Mouse (Mus musculus): ENCODE data around the gene Trim41. TPM values are rescaled to one million over a fixed set of nuclear protein-coding genes. Genes with fewer than 3 reads are reported as not detected.

Gene Trim41
- polyA plus RNA-seq, 1 experiment from 2014 or later = 5.0 TPM

- Histone ChIP-seq H3K36me3 (peaks cover 59% of the 10 kb centered on the region), H3K4me2 (no peak overlapping the region), H3K27me3 (replicated peaks) (no peaks in the 10 kb centered on the region), H3K4me3 (replicated peaks) (no peak overlapping the region), H3K4me1 (no peaks in the 10 kb centered on the region; the same call in 1 of the 2 replicates), H3K27ac (peak overlapping the region; percentile 54; the same call in 1 of the 2 replicates), H3K9ac (no peak overlapping the region), H3K9me3 (no peaks in the 10 kb centered on the region)
- 62% methylated on average over 16 of the region's 16 CpGs for WGBS
- 0 out of 2 replicates have a peak, but pooled peaks have one; percentile 19 for ATAC-seq (ENCODE audit: insufficient read depth, low FRiP score, low read depth)
Observed at GRCm38 (mm10) chr11:48808737-48809433, 8.3 kb downstream of the Trim41 start.

DNA sequence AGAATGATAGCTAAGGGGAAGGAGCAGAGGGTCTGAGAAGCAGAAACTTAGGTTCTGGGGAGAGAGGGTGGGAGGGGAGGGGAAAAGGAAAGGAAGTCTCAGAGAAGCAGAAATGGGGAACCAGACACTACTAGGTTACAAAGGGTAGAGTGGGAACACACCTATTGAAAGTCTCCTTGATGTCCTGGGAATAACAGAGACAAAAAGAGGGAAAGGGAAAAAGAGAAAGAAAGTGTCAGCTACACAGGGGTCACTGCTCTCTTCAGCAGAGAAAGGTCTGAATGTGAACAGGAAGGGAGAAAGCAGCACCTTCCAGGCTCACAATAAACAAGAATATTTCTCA, 8.9 kb downstream of the Trim41 start:
- Histone ChIP-seq H3K36me3 (peaks cover 64% of the 10 kb centered on the region), H3K27ac (no peak overlapping the region; the same call in 1 of the 2 replicates), H3K27me3 (replicated peaks) (no peaks in the 10 kb centered on the region), H3K4me2 (no peak overlapping the region), H3K4me1 (peaks cover under 1% of the 10 kb centered on the region; the same call in 1 of the 2 replicates), H3K4me3 (replicated peaks) (no peak overlapping the region), H3K9ac (no peak overlapping the region), H3K9me3 (no peaks in the 10 kb centered on the region)
- no peak for ATAC-seq (ENCODE audit: insufficient read depth, low FRiP score, low read depth)

DNA sequence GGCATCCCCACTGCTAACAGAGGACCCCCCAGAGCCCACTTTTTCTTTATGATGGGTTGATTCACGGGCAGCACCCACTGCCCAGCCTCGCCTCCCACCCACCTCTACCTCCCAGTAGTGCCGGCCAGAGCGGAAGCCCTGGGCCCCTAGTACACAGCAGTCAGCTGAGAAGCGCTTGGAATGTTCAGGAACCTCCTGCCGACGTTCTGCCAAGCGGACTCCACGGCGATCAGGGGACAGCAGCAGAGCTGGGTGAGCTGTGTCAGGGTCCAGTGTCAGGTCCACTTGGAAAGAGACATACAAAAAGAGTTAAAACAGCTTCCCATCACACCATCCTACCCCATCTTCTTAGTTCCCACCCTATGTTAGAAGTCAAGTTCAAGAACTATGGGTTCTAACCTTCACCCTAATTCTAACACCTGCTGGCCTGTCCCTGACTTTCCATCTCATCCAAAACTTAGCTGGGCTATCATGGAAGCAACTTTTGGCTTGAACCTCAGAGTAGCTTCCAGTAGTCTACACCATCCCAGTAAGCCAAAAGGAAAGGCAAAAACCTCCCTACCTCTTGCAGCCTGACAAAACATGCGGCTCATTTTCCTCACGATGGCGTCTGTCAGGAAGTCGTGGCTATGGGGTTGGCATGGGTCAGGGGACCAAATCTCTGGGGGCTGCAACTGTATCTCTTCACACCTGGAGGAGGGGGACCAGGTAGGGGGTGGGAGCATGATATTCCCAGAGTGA, 9.4 kb downstream of the Trim41 start:
- 58% methylated on average over 14 of the region's 14 CpGs for WGBS
- no peak for ATAC-seq (ENCODE audit: insufficient read depth, low FRiP score, low read depth)
- Histone ChIP-seq H3K9me3 (no peaks in the 10 kb centered on the region), H3K27ac (no peak overlapping the region; the same call in 1 of the 2 replicates), H3K27me3 (replicated peaks) (no peaks in the 10 kb centered on the region), H3K9ac (no peak overlapping the region), H3K4me2 (no peak overlapping the region), H3K36me3 (peaks cover 70% of the 10 kb centered on the region), H3K4me3 (replicated peaks) (no peak overlapping the region), H3K4me1 (peaks cover 6% of the 10 kb centered on the region)

GRCm38 (mm10) chr11:48806856-48807562, 10.1 kb downstream of the Trim41 start:
- no peaks in the 10 kb centered on the region for H3K27me3 ChIP-seq (replicated peaks)
- H3K4me1 ChIP-seq = peaks cover 11% of the 10 kb centered on the region
- H3K4me3 ChIP-seq (replicated peaks) = no peak overlapping the region
- no peaks in the 10 kb centered on the region for H3K9me3 ChIP-seq
- no peak overlapping the region for H3K27ac ChIP-seq
- H3K36me3 ChIP-seq = peaks cover 72% of the 10 kb centered on the region
- H3K4me2 ChIP-seq = no peak overlapping the region
- no peak overlapping the region for H3K9ac ChIP-seq
- WGBS = 64% methylated on average over 21 of the region's 21 CpGs
- ATAC-seq (ENCODE audit: insufficient read depth, low FRiP score, low read depth) = no peak

GRCm38 (mm10) chr11:48804922-48805321, 12.2 kb downstream of the Trim41 start:
- Histone ChIP-seq H3K9ac (no peak overlapping the region), H3K36me3 (peaks cover 65% of the 10 kb centered on the region), H3K4me2 (no peak overlapping the region), H3K4me3 (replicated peaks) (no peak overlapping the region), H3K27ac (no peak overlapping the region), H3K9me3 (no peaks in the 10 kb centered on the region), H3K4me1 (peaks cover 19% of the 10 kb centered on the region), H3K27me3 (replicated peaks) (no peaks in the 10 kb centered on the region)
- WGBS = 81% methylated on average over 2 of the region's 2 CpGs
- ATAC-seq (ENCODE audit: insufficient read depth, low FRiP score, low read depth) = no peak

- ATAC-seq (ENCODE audit: insufficient read depth, low FRiP score, low read depth) = no peak
- H3K36me3 ChIP-seq = peaks cover 63% of the 10 kb centered on the region
Observed at GRCm38 (mm10) chr11:48803988-48804387, 13.2 kb downstream of the Trim41 start.

DNA sequence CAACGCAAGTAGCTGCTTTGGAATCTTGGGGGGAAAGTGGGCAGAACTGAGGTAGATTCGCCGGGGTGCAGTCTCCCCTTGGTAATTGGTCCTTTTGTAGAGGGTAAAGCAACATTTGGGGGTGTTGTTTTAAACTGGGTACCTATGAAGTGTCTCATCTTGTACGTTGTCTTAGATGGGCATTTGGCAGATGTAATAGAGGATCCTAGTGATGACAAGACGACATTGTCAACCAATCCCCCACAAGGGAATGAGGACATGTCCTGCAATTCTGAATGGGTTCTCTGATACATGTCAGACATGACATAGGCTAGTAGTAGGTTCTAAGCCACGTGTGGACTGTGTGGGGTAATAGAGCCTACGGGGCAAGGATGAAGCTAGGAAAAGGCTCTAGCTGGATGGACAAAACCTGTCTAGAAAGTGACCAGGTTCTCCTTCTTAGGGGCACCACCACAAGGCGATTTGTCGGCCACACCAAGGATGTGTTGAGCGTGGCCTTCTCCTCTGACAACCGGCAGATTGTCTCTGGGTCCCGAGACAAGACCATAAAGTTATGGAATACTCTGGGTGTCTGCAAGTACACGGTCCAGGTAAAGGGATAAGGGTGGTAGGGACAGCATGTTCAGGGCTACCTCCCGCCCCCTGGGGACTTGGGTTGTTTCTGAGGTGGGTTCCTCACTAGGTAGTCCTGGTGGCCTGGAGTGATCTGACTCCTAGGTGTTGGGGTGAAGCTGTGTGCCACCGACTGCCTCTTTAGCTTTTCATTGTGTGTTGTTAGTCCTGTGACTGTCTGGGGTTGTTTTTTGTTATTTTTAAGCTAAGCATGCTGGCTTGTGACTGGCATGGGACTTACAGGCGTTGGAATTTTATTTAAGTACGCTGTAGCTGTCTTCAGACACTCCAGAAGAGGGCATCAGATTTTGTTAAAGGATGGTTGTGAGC, 15.1 kb downstream of the Trim41 start:
- no peak for ATAC-seq (ENCODE audit: insufficient read depth, low FRiP score, low read depth)
- 64% methylated on average over 17 of the region's 17 CpGs for WGBS
- no peaks in the 10 kb centered on the region for H3K27me3 ChIP-seq (replicated peaks)
- peak overlapping the region; percentile 82 for H3K4me3 ChIP-seq (replicated peaks)
- H3K9ac ChIP-seq = peak overlapping the region; percentile 84
- H3K4me2 ChIP-seq = peak overlapping the region; percentile 69
- peaks cover 54% of the 10 kb centered on the region for H3K36me3 ChIP-seq
- H3K27ac ChIP-seq = no peak overlapping the region
- no peaks in the 10 kb centered on the region for H3K9me3 ChIP-seq
- H3K4me1 ChIP-seq = peaks cover 31% of the 10 kb centered on the region

More at GRCm38 (mm10) chr11:48803988-48804387, 13.2 kb downstream of the Trim41 start:
- Histone ChIP-seq H3K4me2 (no peak overlapping the region), H3K4me3 (replicated peaks) (no peak overlapping the region), H3K27ac (no peak overlapping the region), H3K9me3 (no peaks in the 10 kb centered on the region), H3K9ac (no peak overlapping the region), H3K27me3 (replicated peaks) (no peaks in the 10 kb centered on the region), H3K4me1 (peaks cover 19% of the 10 kb centered on the region)
- 98% methylated on average over 2 of the region's 2 CpGs for WGBS

DNA sequence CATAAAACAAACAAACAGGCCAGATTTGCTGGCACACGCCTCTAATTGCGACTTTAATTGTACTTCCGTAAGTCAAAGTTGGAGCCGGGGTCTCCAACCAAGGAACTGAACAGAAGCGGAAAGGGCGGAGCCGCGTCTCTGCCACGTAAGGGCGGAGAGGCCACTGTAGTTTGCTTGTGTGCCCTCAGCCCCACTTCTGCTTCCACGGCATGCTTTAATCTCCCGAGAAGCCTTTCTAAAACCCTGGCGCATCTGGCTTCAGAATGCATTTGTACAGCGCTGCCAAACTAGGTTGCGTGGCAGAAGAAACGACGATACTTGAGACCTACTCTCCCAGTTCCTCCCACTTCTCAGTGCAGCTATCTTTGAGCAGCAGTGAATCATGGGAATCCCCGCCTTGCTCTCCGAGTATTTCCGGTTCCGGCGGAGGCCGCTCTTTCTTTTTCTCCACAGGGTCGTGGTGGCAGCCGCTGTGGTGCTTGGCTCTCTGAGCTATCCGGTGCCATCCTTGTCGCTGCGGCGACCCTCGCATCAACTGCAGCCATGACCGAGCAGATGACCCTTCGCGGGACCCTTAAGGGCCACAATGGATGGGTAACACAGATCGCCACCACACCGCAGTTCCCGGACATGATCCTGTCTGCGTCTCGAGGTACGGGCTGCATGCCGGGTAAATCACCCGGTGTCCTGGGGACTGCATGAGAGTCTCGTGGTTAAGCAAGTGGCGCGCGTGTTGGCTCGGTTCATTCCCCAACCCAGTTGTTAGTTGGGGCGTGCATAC, 17.0 kb downstream of the Trim41 start, which contains the start of gene Rack1:
Rack1 (plus strand) TSS at position 412 of the 781 bp plus-strand sequence.
- peaks cover 36% of the 10 kb centered on the region for H3K36me3 ChIP-seq
- no peaks in the 10 kb centered on the region for H3K9me3 ChIP-seq
- peak within 1 kb of the TSS; percentile 82 for H3K4me3 ChIP-seq (replicated peaks)
- under 1% methylated on average over 47 of the region's 47 CpGs for WGBS
- peak within 1 kb of the TSS; percentile 84 for H3K9ac ChIP-seq
- ATAC-seq (ENCODE audit: insufficient read depth, low FRiP score, low read depth) = peak; percentile 89
- no peaks in the 10 kb centered on the region for H3K27me3 ChIP-seq (replicated peaks)
- H3K4me1 ChIP-seq = peaks cover 33% of the 10 kb centered on the region
- H3K4me2 ChIP-seq = peak within 1 kb of the TSS; percentile 69
- peak within 1 kb of the TSS; percentile 99 for H3K27ac ChIP-seq

- Histone ChIP-seq H3K36me3 (peaks cover 28% of the 10 kb centered on the region), H3K4me2 (peak overlapping the region; percentile 69), H3K4me1 (peaks cover 33% of the 10 kb centered on the region), H3K9me3 (no peaks in the 10 kb centered on the region), H3K27ac (peak overlapping the region; percentile 99), H3K27me3 (replicated peaks) (no peaks in the 10 kb centered on the region), H3K9ac (peak overlapping the region; percentile 39), H3K4me3 (replicated peaks) (peak overlapping the region; percentile 82)
- 8% methylated on average over 18 of the region's 18 CpGs for WGBS
- no peak for ATAC-seq (ENCODE audit: insufficient read depth, low FRiP score, low read depth)
Observed at GRCm38 (mm10) chr11:48798984-48799920, 17.9 kb downstream of the Trim41 start.

- 76% methylated on average over 7 of the region's 7 CpGs for WGBS
- peak overlapping the region; percentile 69; the same call in 1 of the 2 replicates for H3K4me2 ChIP-seq
- no peaks in the 10 kb centered on the region for H3K9me3 ChIP-seq
- peaks cover 19% of the 10 kb centered on the region for H3K36me3 ChIP-seq
- H3K27ac ChIP-seq = no peak overlapping the region
- no peak overlapping the region for H3K4me3 ChIP-seq (replicated peaks)
- H3K9ac ChIP-seq = no peak overlapping the region
- peaks cover 33% of the 10 kb centered on the region for H3K4me1 ChIP-seq
- no peaks in the 10 kb centered on the region for H3K27me3 ChIP-seq (replicated peaks)
- no peak for ATAC-seq (ENCODE audit: insufficient read depth, low FRiP score, low read depth)
Observed at GRCm38 (mm10) chr11:48798308-48798707, 18.8 kb downstream of the Trim41 start.

Measured in stomach, embryonic 15.5 days (tissue).